9 mouse cellular contexts compared by ENCODE assay signal in the genomic region with DNA sequence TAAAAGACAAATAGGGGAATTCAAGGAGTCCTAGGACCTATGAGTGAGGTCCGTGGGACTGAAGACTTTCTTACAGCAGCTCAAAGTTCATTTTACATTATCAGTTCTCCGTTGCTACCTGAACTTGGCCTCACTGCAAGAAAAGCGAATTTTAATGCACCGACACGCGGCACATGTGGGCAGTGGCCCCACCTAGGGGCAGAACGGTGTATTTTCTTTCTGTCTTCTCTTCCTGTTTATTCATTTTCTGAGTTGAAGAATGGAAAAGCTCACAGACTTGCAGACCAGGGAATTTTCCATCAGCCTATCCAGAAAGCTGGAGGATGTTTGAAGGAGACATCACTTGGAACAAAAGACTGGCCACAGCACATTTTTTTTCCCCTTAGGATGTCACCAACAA.
A peak's percentile ranks its signal among the peaks of the same experiment; 100 is the strongest.
DNase-seq lines count a peak whose midpoint lies in the region; ATAC-seq and TF ChIP-seq lines count a peak whose summit lies in the region.
"Had no signal": no experiment of that assay in that cellular context is flagged by ENCODE, and none has a peak within 500 bp of the region (broad histone marks: within the 10 kb centered on the region; RNA-seq: fewer than 3 reads in every experiment).

No protein-coding gene starts in this region.

- no peaks in the 10 kb centered on the region for H3K36me3 ChIP-seq in MEL (ENCODE audit: control insufficient read depth in 1 of 2, insufficient read depth in 2 of 2, low read length in 2 of 2)
- no peaks in the 10 kb centered on the region for H3K36me3 ChIP-seq in stomach, embryonic 15.5 days
- H3K36me3 ChIP-seq: liver, embryonic 13.5 days had no signal

- peak; percentile 86 for TF ChIP-seq RAD21 in MEL (IDR thresholded peaks at IDR 0.05; ENCODE audit: low read depth, low read length)

- intact Hi-C loops in heart, postnatal 25 days (cut with DNase I): no loop called here
- intact Hi-C loops in gastrocnemius, postnatal 14 days (cut with DNase I; ENCODE audit: low total_unique reads): no loop called here

- no peaks in the 10 kb centered on the region for H3K9me3 ChIP-seq in MEL (replicated peaks; ENCODE audit: insufficient read depth, low read length)
- H3K9me3 ChIP-seq in stomach, embryonic 15.5 days: no peaks in the 10 kb centered on the region
- H3K9me3 ChIP-seq: liver, embryonic 13.5 days had no signal

- ATAC-seq in stomach, embryonic 15.5 days (ENCODE audit: insufficient read depth, low FRiP score, low read depth): no peak

- H3K9ac ChIP-seq in MEL (ENCODE audit: control insufficient read depth, low read depth, low read length, poor library complexity, severe bottlenecking): no peak overlapping the region
- no peak overlapping the region for H3K9ac ChIP-seq in stomach, embryonic 15.5 days
- H3K9ac ChIP-seq: liver, embryonic 13.5 days had no signal

- no peak for TF ChIP-seq EP300 in MEL (IDR thresholded peaks at IDR 0.05; ENCODE audit: low read depth in 1 of 2, low read length in 2 of 2)

- TF ChIP-seq CTCF in MEL (IDR thresholded peaks at IDR 0.05 in 2 of 3, conservative IDR thresholded peaks at IDR 0.05 in 1 of 3; ENCODE audit: control insufficient read depth in 1 of 3, insufficient read depth in 1 of 3, low read depth in 2 of 3, low read length in 3 of 3, poor library complexity in 1 of 3, severe bottlenecking in 1 of 3): peak; percentile 48 to 74 (median 72)

- no peaks in the 10 kb centered on the region for H3K79me2 ChIP-seq in MEL (ENCODE audit: control insufficient read depth, insufficient read depth, low read length, poor library complexity)

- no peak for TF ChIP-seq POLR2A in MEL (IDR thresholded peaks at IDR 0.05; ENCODE audit: control insufficient read depth in 1 of 2, insufficient read depth in 1 of 2, low read depth in 1 of 2, low read length in 2 of 2, poor library complexity in 1 of 2)

- peak overlapping the region; percentile 24; the same call in 1 of the 2 replicates for H3K4me2 ChIP-seq in stomach, embryonic 15.5 days
- H3K4me2 ChIP-seq: liver, embryonic 13.5 days had no signal

- H3K4me3 ChIP-seq in MEL (ENCODE audit: control insufficient read depth in 1 of 2, insufficient read depth in 1 of 2, low read depth in 2 of 2, low read length in 2 of 2): no peak overlapping the region
- no peak overlapping the region for H3K4me3 ChIP-seq in stomach, embryonic 15.5 days (replicated peaks)
- H3K4me3 ChIP-seq: liver, embryonic 13.5 days had no signal

- no peaks in the 10 kb centered on the region for H3K27me3 ChIP-seq in MEL (ENCODE audit: control insufficient read depth in 1 of 2, insufficient read depth in 2 of 2, low read length in 2 of 2)
- no peaks in the 10 kb centered on the region for H3K27me3 ChIP-seq in stomach, embryonic 15.5 days (replicated peaks)
- H3K27me3 ChIP-seq: liver, embryonic 13.5 days had no signal

- DNase-seq in heart, adult 18-20 months: peak; percentile 27 to 63
- DNase-seq in heart, postnatal 25 days (ENCODE audit: low spot score): no peak
- peak; percentile 52 for DNase-seq in MEL (ENCODE audit: low read depth, low spot score)
- peak; percentile 89 to 91 for DNase-seq in cerebellum, postnatal 10 days
- DNase-seq in gastrocnemius, postnatal 14 days: peak; percentile 44
- DNase-seq in layer of hippocampus, adult 18-20 months (ENCODE audit: low spot score in 2 of 2): peak; percentile 47 to 87
- DNase-seq in lung, postnatal 25 days (ENCODE audit: low spot score): peak; percentile 26
- DNase-seq: liver, embryonic 13.5 days had no signal

- WGBS in stomach, embryonic 15.5 days: 8% methylated on average over 7 of the region's 7 CpGs

- no peaks in the 10 kb centered on the region for H3K4me1 ChIP-seq in MEL (ENCODE audit: control insufficient read depth in 1 of 2, insufficient read depth in 2 of 2, low read length in 2 of 2)
- no peaks in the 10 kb centered on the region for H3K4me1 ChIP-seq in stomach, embryonic 15.5 days
- H3K4me1 ChIP-seq: liver, embryonic 13.5 days had no signal

- H3K27ac ChIP-seq in MEL (ENCODE audit: control insufficient read depth, low read depth, low read length): no peak overlapping the region
- H3K27ac ChIP-seq in stomach, embryonic 15.5 days: no peak overlapping the region
- H3K27ac ChIP-seq: liver, embryonic 13.5 days had no signal

TF ChIP-seq in MEL, 35 proteins besides CTCF, POLR2A, EP300 and RAD21:
- TF ChIP-seq MYB (IDR thresholded peaks at IDR 0.05; ENCODE audit: low read depth, low read length) (no peak), ELF1 (IDR thresholded peaks at IDR 0.05; ENCODE audit: low read depth, low read length) (no peak), RCOR1 (IDR thresholded peaks at IDR 0.05; ENCODE audit: low read depth, low read length) (no peak), ETS1 (IDR thresholded peaks at IDR 0.05; ENCODE audit: low read depth, low read length) (no peak), E2F4 (IDR thresholded peaks at IDR 0.05; ENCODE audit: borderline replicate concordance, low read depth, low read length) (no peak), MYC (IDR thresholded peaks at IDR 0.05; ENCODE audit: low read depth, low read length) (0 out of 2 replicates have a peak, but pooled peaks have one; percentile 48), NRF1 (IDR thresholded peaks at IDR 0.05; ENCODE audit: insufficient read depth, low read depth, low read length, poor library complexity, severe bottlenecking) (no peak), TBP (IDR thresholded peaks at IDR 0.05; ENCODE audit: low read depth, low read length) (no peak), ZC3H11A (IDR thresholded peaks at IDR 0.05; ENCODE audit: low read depth, low read length) (peak; percentile 80), MAX (IDR thresholded peaks at IDR 0.05; ENCODE audit: low read length) (peak; percentile 40; the same call in 1 of the 2 replicates), SMC3 (IDR thresholded peaks at IDR 0.05; ENCODE audit: low read depth, low read length) (peak; percentile 83), USF1 (IDR thresholded peaks at IDR 0.05; ENCODE audit: low read depth, low read length) (no peak), SIN3A (IDR thresholded peaks at IDR 0.05; ENCODE audit: low read length) (no peak), TAL1 (IDR thresholded peaks at IDR 0.05; ENCODE audit: low read length) (no peak), GATA1 (IDR thresholded peaks at IDR 0.05; ENCODE audit: low read depth, low read length) (no peak), GABPA (IDR thresholded peaks at IDR 0.05; ENCODE audit: low read depth, low read length) (no peak), TCF12 (IDR thresholded peaks at IDR 0.05; ENCODE audit: low read depth, low read length) (no peak)
